Mouse (Mus musculus): ENCODE measurements around the gene Lpcat2. TPM values are rescaled to one million over a fixed set of nuclear protein-coding genes. Genes with fewer than 3 reads are reported as not detected.

The Lpcat2 gene
- under 1 TPM in 1 of 2 experiments, not detected in 1; 0.22 TPM for polyA plus RNA-seq (2017; shearing (Covaris generic))

DNA sequence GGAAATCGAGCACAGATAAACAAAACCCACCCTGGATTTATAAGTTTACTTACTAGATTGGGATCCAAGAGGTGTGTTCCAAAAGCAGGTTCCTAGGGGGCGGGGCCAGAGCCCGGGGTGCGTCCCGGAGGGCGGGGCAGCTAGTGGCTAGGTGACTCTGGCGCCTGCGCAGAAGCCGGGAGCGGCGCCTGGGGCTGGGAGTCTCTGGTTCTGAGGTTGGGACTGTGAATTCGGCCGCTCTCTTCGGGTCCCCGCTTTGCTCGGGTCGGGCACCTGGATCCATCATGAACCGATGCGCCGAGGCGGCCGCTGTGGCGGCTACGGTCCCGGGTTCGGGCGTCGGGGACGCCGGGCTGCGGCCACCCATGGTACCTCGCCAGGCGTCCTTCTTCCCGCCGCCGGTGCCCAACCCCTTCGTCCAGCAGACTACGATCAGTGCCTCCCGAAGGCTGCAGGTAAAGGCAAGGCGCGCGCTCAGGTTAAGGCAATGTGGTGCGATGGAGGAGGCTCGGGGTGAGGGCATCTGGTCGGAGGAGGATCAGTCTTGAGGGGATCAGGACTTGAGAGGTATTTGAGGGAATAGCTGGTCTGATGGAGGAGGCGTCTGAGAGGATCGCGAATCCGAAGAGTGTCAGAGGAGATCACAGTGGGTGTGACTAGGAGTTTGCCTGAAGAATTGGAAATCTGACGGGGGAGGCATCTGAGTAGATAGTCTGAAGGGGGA is at the start of gene Lpcat2:
TSS of gene Lpcat2 (plus strand) at position 169 of the 724 bp plus-strand sequence.
- no peak for ATAC-seq

DNA sequence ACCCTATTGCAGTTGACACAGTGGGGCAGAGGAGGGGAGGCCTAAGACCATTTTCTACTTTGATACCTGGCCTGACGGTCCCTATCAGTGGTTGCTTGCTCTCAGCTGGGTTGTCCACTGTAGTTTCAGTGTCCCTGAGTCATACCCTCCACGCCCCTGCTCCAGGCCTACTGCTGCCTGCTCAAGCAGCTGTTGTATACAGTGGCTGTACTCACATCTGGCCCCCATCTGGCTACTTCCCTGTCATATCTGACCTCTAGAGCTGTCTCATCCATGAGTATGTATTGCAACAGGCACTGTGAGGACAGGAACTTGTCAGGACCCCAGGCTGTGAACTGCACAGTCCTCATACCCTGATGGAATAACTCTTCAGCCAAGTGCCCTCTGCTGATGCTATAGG is 42.4 kb upstream of the Lpcat2 start:
- no peak for ATAC-seq

DNA sequence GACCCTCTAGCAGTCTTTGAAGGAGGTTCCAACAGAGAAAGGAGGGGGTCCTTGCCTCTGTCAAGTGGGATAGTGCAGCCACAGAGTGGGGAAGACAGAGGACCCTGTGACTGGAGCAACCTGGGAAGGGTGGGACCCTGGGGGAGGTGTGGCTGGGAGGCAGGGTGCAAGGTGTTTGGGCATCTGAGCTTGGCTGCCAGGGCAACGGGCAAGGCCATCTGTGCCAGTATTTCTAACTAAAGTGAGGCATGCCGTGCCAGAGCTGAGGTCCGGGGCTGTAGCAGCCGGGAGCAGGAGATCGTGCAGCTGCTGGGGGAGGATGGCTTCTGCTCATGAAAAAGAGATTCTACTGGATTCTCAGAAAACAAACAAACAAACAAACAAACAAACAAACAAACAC is 39.5 kb upstream of the Lpcat2 start:
- ATAC-seq, result no peak

DNA sequence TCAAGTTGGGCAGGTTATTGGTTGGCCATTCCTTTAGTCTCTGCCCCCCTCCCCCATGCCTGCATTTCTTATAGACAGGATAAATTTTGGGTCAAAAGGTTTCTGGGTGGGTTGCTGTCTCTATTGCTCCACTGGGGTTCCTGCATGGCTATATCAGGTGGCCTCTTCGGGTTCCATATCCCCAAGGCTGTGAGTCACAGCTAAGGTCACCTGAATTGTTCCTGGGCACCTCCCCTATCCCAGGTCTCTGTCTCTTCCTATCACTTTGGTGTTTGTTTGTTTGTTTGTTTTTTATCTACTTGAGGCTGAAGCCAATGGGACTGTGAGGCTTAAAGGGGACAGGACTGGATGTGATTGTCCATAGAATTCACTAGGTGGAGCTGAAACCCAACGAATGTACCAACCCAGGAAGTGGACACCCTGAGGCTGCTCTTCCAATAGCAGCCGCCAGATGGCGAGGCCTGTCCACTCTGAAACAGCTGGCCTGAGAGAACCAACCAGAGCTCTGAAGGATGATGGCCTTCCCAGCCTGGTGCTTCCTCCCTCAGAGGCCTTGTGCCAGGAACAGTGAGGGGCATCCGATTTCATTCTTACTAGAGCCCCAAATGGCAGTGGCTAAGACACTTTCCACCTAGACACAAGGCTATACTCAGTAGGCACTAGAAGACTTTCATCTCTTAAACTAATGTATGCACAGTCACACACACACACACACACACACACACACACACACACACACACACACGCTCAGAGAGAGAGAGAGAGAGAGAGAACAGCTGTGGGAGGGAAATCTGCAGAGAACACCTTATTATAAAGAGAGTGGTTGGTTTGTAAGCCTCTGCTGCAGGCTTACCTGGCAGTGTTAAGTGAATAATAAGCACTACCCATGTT is 37.0 kb upstream of the Lpcat2 start:
- ATAC-seq, result no peak

DNA sequence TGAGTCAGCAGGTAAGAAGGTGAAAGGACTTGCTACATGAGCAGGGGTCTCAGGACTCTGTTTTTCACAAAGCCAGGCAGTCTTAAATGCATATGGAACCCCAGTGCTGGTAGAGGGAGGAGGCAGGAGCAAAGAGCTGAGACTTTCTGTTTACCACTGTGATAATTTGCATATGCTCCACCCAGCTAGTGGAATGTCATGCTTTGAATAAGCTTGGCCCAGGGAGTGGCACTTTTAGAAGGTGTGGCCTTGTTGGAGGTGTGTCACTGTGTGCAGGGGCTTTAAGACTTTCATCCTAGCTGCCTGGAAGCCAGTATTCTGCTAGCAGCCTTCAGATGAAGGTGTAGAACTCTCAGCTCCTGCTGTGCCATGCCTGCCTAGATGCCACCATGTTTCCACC is 34.0 kb upstream of the Lpcat2 start:
- ATAC-seq, result no peak

DNA sequence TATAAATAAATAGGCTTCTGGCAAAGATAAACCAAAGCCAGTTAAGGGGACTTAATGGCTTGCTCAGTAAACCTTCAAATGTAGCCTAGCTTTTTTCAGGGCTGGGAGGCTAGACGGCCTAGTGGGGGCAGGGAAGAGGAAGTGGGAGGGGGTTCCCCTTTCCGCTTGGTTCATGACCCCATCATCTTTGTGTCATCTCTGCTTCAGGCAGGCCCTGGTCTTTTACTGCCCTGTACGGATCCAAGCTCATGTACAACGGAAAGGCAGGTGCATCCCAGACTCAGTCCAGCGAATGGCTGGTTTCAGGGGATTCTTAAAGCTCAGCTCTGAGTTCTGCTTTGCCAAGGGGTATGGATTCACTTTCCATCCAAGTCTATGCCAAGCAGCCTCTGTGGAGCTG is 32.8 kb upstream of the Lpcat2 start:
- ATAC-seq, result no peak

DNA sequence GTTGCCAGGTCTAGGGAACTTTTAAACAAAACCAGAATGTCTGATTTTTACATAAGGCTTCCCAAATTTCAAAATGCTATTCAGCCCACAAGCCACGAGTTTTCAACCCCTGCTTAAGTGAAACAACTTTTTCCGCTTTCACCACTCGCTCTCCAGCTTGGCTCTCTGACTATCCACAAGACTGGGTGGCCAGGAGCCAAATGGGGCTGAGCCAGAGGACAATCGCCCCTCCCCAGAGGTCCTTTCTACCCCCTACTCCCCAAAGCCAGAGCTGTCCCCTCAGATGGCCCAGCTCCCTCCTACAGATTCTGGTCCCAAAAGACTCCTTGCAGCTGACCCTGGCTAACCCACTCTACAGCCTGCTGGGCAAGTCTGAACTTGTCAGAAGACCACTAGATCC is 29.1 kb upstream of the Lpcat2 start:
- no peak for ATAC-seq

DNA sequence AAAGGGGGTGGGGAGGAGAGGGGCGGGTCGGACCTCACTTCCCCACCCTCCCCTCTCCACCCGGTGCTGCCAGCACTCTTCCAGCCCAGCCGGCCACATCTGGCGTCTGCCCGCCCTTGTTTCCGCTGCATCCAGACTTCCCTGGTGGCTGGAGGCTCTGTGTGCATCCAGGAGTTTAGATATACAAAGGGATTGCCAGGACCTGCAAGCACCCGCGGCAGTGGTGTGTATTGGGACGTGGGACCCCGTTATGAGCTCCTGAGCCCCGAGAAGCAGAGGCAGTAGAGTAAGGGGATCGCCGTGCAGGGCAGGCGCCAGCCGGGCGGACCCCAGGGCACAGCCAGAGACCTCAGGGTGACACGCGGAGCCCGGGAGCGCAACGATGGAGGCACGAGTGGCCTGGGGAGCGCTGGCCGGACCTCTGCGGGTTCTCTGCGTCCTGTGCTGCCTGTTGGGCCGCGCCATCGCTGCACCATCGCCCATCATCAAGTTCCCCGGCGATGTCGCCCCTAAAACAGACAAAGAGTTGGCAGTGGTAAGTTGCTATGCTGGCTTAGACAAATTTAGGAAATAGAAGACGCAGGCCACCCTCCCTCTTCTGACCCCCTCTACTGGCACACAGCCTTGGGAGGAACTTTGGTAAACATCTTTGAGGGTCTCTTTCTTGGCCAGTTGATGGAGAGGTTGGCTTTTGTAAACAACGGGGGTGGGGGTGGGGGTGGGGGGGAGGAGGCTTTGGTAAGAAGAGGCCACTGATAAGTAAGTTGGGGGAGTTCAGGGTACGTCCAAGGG is 27.7 kb upstream of the Lpcat2 start, which contains the start of gene Mmp2:
TSS of gene Mmp2 (plus strand) at position 49 of the 792 bp plus-strand sequence.
- no peak for ATAC-seq

DNA sequence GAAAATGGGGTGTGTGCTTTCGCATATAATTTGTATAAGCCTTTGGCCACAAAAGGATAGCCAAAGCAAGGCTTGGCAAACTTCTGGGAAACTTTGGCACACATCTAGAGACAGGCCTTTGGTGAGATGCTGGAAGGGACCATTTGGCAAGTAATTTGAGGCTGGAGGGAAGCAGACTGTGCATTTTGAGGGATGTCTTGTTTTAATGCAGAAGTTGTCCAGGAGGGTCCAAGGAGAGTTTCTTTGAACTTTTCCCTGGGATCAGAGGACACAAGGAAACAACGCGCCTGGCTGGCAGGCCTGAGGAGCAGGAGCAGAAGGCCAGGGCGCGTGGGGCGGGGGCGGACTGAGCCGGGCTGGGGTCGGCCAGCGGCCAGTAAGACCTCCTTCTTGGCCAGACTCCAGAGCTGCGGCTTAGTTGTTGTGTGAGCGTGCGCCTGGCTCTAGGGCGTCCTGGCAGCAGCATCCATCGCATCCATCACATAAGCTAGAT is 26.8 kb upstream of the Lpcat2 start:
- ATAC-seq, result no peak

DNA sequence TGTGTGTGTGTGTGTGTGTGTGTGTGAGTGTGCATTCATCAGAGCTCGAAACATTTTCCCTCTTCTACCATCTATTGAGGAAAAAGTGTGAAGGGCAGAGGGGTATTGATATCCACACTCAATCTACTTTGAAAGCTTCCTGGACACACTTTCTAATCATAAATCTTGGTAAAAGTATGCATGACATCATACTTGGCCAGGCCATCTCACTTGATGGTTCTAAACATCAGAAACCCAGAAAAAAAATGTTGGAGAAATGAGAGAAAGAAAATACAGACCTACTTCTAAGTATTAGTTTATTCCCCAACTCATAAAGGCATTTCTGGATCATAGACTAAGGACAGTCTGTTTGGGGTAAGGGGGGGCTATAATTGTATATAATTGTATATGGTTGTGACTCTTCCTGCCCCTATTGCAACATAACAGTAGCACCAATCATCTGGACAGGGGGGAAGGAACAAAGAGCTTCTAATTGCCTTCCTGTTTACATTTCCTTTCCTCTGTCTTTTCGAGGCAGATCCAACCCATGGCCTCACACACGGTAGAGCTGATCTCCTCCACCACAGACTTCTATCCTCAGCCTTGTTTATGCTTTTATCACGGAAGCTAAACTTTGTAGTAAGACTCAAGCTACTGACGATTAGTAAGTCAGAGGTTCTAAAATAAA is 20.9 kb upstream of the Lpcat2 start:
- ATAC-seq, result no peak

DNA sequence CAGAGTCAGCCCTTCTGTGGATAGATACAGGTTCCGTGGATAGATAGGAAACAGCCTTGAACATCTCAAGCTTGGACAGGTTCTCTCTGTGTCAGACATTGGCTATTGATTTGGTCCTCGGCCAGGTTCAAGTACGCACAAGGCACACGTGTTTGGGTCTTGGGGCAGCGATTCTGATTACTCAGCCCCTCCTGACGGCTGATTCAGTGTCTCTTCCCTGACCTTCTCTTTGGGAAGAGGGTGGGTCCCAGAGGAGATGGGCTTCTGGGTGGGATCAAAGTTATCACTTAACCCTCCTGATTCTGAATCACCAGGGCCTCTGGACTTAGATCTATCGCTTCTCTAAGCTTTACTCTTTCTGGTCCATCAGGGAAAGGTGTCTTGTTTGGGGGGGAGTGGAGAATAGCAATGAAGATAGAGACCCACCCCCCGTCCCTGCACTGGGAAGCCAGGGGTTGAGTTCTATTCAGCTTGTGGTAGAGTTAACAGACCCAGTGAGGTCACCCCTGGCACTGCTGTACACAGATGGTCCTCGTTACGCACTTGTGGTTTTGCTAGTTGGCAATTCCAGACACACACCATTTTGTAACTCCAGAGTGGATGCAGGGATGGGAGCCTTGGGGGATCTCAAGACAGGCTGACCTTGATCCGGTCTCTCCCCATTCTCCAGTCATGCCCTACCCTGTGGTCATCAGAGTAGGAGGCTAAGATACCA is 20.2 kb upstream of the Lpcat2 start:
- ATAC-seq, result no peak

DNA sequence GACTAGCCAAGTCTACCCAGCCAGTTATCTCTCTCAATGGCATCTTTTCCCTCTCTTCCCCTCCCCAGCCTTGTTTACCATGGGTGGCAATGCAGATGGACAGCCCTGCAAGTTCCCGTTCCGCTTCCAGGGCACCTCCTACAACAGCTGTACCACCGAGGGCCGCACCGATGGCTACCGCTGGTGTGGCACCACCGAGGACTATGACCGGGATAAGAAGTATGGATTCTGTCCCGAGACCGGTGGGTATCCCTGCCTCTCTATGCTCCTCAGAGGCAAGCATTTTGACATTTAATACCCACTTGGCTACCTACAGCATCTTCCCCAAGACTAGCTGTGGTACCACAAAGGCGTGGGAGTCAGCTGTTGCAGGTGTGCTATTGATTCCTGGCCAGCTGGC is 19.2 kb upstream of the Lpcat2 start:
- no peak for ATAC-seq

DNA sequence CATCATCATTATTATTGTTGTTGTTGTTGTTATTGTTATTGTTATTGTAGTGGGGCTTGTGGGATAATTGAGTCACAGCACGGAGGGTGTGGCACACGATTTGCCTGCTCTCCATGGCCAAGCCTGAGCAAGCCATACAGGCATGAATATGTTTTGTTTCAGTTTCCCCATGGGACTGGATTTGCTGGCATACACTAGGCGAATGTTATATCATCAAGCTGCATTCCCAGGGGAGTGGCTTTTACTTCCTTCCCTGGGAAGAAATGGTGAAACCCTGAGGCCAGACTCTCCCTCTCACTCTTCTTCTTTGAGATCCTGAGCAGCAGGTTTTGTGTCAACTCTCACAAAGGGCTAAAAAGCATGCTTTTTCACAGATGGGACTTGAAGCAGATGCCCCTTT is 16.5 kb upstream of the Lpcat2 start:
- no peak for ATAC-seq

DNA sequence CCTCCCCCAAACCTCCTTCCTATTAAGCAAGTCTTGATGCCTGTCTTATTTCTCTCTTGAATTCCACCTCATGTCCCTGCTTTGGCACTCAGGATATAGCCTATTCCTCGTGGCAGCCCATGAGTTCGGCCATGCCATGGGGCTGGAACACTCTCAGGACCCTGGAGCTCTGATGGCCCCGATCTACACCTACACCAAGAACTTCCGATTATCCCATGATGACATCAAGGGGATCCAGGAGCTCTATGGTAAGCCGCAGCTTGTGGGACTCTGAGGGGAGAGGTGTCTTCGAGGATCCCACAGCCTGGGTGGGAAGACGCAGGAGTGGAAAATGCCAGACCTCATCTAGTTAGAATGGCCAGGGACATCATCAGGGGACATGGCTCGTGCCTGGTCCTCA is 16.0 kb upstream of the Lpcat2 start:
- no peak for ATAC-seq

DNA sequence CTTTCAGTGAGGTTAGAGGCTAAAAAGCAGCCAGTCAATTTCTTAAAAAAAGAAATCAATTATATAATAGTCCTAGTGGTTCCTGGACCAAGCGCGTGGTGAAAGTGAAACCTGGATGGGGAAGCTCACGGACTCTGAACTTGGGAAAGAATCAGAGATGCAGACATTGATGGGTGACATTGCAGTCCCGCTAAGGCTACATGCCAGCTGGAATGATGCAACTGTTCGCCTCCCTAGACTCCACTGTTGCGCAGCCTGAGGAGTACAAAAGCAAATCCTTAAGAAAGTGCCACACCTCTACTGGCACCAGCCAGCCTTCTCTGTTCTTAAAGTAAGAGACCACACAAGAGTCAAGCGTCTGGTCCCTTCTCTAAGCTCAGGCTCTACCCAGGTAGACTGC is 15.3 kb upstream of the Lpcat2 start:
- no peak for ATAC-seq

DNA sequence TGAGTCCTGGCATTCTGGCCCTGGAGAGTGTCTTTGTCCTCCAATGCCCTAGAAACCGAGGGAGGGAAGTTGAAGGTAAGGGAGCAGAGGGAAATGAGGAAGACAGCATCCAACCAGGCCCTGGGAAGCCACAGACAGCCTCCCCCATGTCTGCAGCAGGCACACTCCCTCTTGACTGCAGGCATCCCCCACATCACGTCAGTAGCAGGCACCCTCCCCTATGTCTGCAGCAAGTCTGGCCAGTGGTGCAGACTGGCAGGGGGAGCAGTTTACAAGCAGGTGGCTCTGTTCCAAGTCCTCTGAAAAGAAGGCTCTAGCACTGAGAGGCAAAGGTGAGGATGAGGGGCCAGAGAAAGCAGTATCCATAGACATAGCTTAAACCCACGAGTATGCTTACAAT is 8.5 kb upstream of the Lpcat2 start:
- ATAC-seq, result no peak

DNA sequence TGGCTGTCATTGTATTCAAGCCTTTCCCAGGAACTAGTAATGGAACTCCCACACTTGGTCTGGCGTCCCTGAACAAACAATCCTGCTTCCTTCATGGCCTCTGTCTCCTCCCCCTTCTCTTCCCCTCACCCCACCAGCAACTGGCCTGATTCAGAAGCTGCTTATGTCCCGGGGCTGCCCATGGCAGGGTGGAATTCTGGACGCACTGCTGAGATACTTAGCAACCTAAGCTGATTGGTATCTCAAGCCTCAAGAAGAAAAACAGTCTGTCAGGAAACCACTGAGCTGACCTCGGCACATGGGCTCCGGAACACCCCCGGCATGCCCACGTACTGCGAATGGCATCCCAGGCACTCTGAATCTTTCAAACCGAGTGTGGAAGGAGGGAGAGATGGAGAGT is 7.8 kb upstream of the Lpcat2 start:
- no peak for ATAC-seq

DNA sequence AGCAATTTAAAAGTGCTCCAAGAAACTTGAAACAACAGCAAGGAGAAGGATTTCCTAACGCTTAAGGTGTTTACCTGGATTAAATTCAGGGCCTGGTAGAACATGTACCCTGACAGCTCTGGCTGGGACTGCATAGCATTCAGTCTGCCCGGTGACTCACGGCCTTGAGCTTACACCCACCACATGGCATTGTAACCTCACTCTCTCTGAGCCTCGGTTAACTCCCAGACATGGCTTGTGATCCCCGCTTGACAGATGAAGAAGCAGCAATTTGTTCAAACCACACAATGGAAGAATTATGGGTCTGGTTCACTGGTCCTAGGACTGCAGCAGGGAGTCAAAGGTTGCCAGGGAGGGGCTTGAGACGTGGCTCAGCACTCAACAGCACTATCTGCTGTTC is 5.9 kb upstream of the Lpcat2 start:
- ATAC-seq, result no peak

DNA sequence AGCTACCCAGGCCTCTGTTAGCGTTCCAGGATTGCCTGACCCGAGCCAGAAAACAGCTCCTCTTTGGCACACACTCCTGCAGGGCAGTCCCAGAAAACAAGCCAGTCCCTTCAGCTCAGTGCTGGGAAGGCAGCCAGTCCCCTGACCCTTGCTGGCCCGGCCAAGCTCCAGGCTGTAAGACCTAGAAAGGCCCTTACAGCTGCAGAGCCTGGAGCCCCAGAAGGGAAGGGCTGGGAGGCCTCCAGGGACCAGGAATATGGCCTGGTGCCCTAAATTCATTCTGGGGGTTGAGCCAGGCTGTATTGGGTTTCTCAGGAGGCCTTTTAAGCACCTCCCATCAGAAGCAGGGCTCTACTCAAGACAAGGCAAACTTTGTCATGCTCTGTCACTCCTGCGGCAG is 4.9 kb upstream of the Lpcat2 start:
- ATAC-seq, result no peak

DNA sequence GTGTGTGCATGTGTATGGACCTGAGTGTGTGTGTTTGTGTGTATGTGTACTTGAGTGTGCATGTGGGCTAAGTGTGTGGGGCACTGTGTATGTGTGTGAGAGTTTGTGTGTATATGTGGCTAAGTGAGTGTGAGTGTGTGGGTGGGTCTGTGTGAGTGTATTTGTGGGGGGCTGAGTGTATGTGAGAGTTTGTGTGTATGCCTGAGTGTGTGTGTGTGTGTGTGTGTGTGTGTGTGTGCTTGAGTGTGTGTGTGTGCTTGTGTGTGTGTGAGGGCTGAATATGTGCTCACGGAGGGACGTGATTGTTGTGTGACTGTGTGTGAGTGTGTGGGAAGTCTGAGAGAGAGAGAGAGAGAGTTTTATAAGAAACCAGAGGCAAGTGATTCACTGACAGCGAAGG is 3.8 kb upstream of the Lpcat2 start:
- no peak for ATAC-seq

DNA sequence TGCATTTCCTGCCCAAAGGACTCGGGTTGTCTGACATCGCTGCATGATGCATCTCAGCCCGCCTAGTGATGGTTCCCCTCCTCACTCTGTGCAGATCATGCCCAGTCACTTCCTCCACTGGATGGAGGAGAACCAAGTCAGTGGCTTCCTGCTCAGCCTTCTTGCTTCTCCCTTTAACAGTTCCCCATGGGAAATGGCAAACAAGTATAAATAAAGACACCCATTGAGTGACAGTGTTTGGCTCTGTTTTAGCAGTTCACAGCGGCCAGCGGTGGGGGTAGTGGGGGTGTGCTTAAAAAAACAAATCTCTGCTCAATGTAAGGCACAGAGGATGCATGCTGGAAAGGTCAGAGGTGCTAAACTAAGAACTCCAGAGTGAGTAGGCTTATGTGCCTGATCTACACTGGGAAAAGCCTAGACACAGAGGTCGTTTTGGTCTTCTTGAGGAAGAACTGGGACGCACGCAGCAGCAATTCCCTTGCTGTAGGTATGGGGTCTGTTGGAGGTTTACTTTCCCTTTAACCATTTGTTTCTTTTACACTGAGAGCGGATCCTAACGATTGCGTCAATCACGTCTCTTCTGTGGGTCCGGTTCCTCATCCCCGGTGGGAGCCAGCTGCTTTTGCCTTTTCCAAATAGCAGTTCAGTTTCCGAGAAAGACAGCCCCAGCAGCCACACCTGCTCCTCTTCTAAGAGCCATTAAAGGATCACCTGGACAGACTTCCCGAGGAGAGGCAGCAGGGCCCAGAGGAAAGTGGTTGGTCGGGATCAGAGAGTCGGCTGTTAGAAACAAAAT is 1.8 kb upstream of the Lpcat2 start:
- ATAC-seq, result no peak

Data from CD4-positive, CD25-positive, alpha-beta regulatory T cell, adult 4 months (primary cell).